Mouse (Mus musculus) embryonic facial prominence, embryonic 14.5 days (tissue): Measurements from ENCODE around the gene Steap3. TPM values are rescaled to one million over a fixed set of nuclear protein-coding genes. Genes with fewer than 3 reads are reported as not detected.
"Not testable (repeated sequence)": the region's sequence is repeated elsewhere in the genome, so short reads cannot be mapped to it uniquely, and the experiment has no call there.

Experiments
- ATAC-seq: fragments of 200-750 bp; cut with Nextera tagmentation; 2 replicates; pipeline ENCODE4 v1.8.0; 2017; ENCODE audit warnings: low read depth, moderate number of reproducible peaks, moderate TSS enrichment
- DNase-seq: peaks from one replicate; pipeline ENCODE4 v3.0.0-alpha.2; 2015; ENCODE audit warnings: low spot score
- H3K27ac ChIP-seq: fragments of 300-500 bp; sonication (generic); replicated peaks from 2 replicates; pipeline ENCODE4 v1.5.1; 2014; ENCODE audit warnings: low read depth, mild to moderate bottlenecking, low read length, moderate library complexity
- H3K27me3 ChIP-seq: fragments of 300-500 bp; sonication (generic); replicated peaks from 2 replicates; pipeline ENCODE4 v1.6.1; 2014; ENCODE audit warnings: low read length; ENCODE audit not compliant: control insufficient read depth, insufficient read depth
- H3K36me3 ChIP-seq: fragments of 300-500 bp; sonication (generic); 2 replicates; pipeline ENCODE4 v1.6.1; 2014; ENCODE audit warnings: low read length, mixed read lengths; ENCODE audit not compliant: control insufficient read depth, insufficient read depth
- H3K4me1 ChIP-seq: fragments of 300-500 bp; sonication (generic); 2 replicates; pipeline ENCODE4 v1.6.1; 2014; ENCODE audit warnings: antibody characterized with exemption, low read length; ENCODE audit not compliant: control insufficient read depth, insufficient read depth
- H3K4me2 ChIP-seq: fragments of 300-500 bp; sonication (generic); 2 replicates; pipeline ENCODE4 v1.6.1; 2014; ENCODE audit warnings: low read depth, mild to moderate bottlenecking, low read length, moderate library complexity, mixed read lengths
- H3K4me3 ChIP-seq: fragments of 300-500 bp; sonication (generic); 2 replicates; pipeline ENCODE4 v1.5.1; 2014; ENCODE audit warnings: low read depth, mild to moderate bottlenecking, low read length
- H3K9ac ChIP-seq: fragments of 300-500 bp; sonication (generic); 2 replicates; pipeline ENCODE4 v1.6.1; 2014; ENCODE audit warnings: low read depth, mild to moderate bottlenecking, low read length, moderate library complexity, mixed read lengths
- H3K9me3 ChIP-seq: fragments of 300-500 bp; sonication (generic); 2 replicates; pipeline ENCODE4 v1.6.1; 2016; ENCODE audit warnings: low read length; ENCODE audit not compliant: control insufficient read depth
- WGBS: fragments of 180-500 bp; shearing (Covaris S2); extraction: QIAGEN DNeasy Blood & Tissue Kit; methylation state at CpG from one replicate; pipeline ENCODE4 v1.1.7; 2014; 5-methylcytosine and 5-hydroxymethylcytosine counted together
- polyA plus RNA-seq: library from polyadenylated mRNA; unstranded; fragments of >200 nt; fragmentation: Nextera tagmentation; extraction: Ambion mirVana; gene quantifications from 2 replicates; pipeline ENCODE4 v1.2.1, GENCODE M21; 2014

The Steap3 gene
- 12.9 and 13.2 TPM in 2 replicates for polyA plus RNA-seq

DNA sequence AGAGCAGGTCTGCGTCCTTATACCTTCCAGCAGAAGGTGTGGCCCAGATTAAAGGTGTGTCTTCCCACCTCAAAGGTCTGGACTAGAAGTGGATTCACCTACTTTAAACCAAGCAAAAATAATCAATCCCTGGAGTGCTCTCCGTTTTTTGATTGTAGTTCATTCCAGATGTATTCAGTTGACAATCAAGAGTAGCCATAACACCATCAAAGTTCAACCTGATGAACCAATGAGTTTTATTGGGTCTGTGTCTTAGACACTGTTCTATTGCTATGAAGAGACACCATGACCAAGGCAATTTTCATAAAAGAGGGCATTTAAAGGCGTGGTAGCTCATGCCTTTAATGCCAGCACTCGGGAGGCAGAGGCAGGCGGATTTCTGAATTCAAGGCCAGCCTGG is at the start of gene Steap3:
Gene Steap3, minus strand, starts transcription at position 101 of the 400 bp plus-strand sequence.
- DNase-seq (no peak), ATAC-seq (no peak)
- H3K9ac ChIP-seq = no peak within 1 kb of the TSS
- H3K4me3 ChIP-seq = no peak within 1 kb of the TSS
- no peaks in the 10 kb centered on the region for H3K4me1 ChIP-seq
- no peaks in the 10 kb centered on the region for H3K36me3 ChIP-seq
- no peak within 1 kb of the TSS for H3K4me2 ChIP-seq
- no peaks in the 10 kb centered on the region for H3K9me3 ChIP-seq
- no peak within 1 kb of the TSS for H3K27ac ChIP-seq
- H3K27me3 ChIP-seq = no peaks in the 10 kb centered on the region
- WGBS = 88% methylated on average over 5 of the region's 5 CpGs

DNA sequence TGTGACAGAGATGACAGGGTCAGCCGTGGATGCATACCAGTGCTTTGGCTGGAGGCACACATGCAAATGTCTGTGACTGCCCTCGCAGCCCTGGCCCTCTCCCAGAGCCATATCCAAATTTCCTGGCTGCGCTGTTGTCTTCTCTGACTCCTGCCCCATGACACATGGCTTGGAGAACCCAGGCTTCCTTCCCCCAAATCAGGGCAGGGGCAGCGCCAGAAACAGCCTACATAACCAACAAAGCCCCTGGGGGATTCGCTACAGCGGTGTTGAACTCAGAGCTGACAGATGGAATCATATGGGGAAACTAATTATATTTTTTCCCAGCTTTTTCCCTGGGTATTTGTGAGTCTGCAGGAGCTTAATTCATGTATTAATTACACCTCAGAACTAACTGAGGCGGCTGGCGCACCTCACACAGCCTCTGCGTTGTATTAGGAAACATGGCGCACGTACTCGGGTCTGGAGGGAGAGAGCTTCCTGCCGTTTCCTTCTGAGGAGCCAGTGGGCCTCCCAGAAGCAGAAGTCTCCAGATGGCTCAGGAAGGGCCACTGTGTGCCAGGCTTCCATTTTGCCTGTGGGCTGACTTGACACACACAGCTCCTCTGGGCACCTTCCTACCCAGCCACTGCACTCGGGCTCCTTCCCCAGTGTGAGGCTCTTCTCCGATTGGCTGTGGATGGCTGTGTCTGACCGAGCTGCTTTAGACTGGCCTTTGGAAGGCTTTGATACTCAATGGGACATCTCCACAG is 48.9 kb upstream of the Steap3 start:
- 72% methylated on average over 16 of the region's 16 CpGs for WGBS

DNA sequence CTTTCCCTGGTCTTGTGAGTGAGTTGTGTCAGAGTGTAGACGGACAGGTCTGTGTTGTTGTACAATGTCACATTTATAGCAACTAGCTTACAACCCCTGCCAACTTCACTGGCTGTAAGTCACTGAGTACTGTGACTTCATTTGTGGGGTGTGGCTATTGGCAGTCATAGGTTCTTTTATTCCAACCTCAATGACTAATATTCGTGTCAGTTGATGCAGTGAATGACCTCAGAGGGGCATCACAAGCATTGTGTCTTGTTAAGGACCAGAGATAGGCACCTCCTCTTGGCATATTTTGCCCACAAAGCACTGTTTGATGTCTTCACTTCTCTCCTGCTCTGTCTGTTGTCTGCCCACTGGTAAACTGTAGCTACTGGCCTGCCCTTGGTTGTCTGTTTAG is 33.3 kb upstream of the Steap3 start:
- H3K36me3 ChIP-seq = no peaks in the 10 kb centered on the region
- H3K9ac ChIP-seq = no peak overlapping the region
- no peaks in the 10 kb centered on the region for H3K9me3 ChIP-seq
- no peak overlapping the region for H3K4me3 ChIP-seq
- DNase-seq (no peak), ATAC-seq (no peak)
- H3K27ac ChIP-seq = no peak overlapping the region
- 68% methylated on average over 2 of the region's 2 CpGs for WGBS
- H3K27me3 ChIP-seq = no peaks in the 10 kb centered on the region
- H3K4me2 ChIP-seq = no peak overlapping the region
- H3K4me1 ChIP-seq = no peaks in the 10 kb centered on the region

More for the DNA sequence above, 48.9 kb upstream of the Steap3 start:
- Histone ChIP-seq H3K36me3 (no peaks in the 10 kb centered on the region), H3K4me3 (no peak overlapping the region), H3K27me3 (no peaks in the 10 kb centered on the region), H3K4me2 (no peak overlapping the region), H3K9me3 (no peaks in the 10 kb centered on the region), H3K27ac (no peak overlapping the region), H3K4me1 (no peaks in the 10 kb centered on the region), H3K9ac (no peak overlapping the region)
- DNase-seq = peak; percentile 37
- peak; percentile 44; the same call in 1 of the 2 replicates for ATAC-seq

- Histone ChIP-seq H3K9ac (no peak overlapping the region), H3K4me2 (no peak overlapping the region), H3K9me3 (no peaks in the 10 kb centered on the region), H3K27me3 (no peaks in the 10 kb centered on the region), H3K27ac (no peak overlapping the region), H3K36me3 (no peaks in the 10 kb centered on the region), H3K4me1 (no peaks in the 10 kb centered on the region), H3K4me3 (no peak overlapping the region)
- ATAC-seq (no peak), DNase-seq (no peak)
- 97% methylated on average over 2 of the region's 2 CpGs for WGBS
Measured at GRCm38 (mm10) chr1:120296936-120297335, 24.4 kb upstream of the Steap3 start.

DNA sequence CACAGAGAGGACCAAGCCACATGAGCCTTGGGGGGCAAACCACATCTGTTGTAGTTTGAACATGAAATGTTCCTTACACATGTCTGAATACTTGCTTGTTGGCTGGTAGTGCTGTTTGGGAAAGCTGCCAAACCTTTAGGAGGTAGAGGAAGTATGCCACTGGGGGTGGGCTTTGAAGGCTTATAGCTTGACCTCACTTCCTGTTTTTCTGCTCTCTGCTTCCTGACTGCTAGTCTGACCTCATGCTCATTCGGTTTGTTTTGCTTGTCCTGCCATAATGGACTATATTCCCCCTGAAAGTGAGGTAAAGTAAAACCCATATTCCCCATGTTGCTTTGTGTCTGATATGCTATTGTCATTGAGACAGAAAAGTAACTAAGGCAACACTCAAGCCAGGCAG is 21.3 kb upstream of the Steap3 start:
- Histone ChIP-seq H3K4me1 (no peaks in the 10 kb centered on the region), H3K36me3 (no peaks in the 10 kb centered on the region), H3K4me3 (no peak overlapping the region), H3K27me3 (no peaks in the 10 kb centered on the region), H3K4me2 (no peak overlapping the region), H3K27ac (no peak overlapping the region), H3K9ac (no peak overlapping the region), H3K9me3 (no peaks in the 10 kb centered on the region)
- DNase-seq (peak; percentile 42), ATAC-seq (no peak)
- WGBS = 17% methylated on average over 1 of the region's 1 CpGs

DNA sequence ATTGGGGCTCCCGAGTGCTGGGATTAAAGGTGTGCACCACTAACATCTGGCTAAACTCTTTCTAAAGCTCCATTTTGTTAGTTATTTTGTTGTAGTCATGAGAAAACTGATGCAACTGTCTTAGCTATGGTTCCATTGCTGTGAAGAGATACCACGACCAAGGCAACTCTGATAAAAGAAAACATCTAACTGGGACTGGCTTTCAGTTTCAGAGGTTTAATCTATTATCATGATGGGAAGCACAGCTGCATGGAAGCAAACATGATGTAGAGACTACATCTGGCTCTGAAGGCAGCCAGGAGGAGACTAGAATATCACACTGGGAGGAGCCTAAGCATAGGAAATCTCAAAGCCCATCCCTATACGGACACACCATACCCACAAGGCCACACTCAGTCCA is 19.2 kb upstream of the Steap3 start:
- H3K9me3 ChIP-seq = no peaks in the 10 kb centered on the region
- H3K27ac ChIP-seq = no peak overlapping the region
- no peak for DNase-seq
- H3K4me3 ChIP-seq = no peak overlapping the region
- no peaks in the 10 kb centered on the region for H3K27me3 ChIP-seq
- no peak overlapping the region for H3K9ac ChIP-seq
- H3K4me2 ChIP-seq = no peak overlapping the region
- no peaks in the 10 kb centered on the region for H3K36me3 ChIP-seq
- no peak for ATAC-seq
- no peaks in the 10 kb centered on the region for H3K4me1 ChIP-seq
- WGBS = 88% methylated on average over 3 of the region's 3 CpGs

DNA sequence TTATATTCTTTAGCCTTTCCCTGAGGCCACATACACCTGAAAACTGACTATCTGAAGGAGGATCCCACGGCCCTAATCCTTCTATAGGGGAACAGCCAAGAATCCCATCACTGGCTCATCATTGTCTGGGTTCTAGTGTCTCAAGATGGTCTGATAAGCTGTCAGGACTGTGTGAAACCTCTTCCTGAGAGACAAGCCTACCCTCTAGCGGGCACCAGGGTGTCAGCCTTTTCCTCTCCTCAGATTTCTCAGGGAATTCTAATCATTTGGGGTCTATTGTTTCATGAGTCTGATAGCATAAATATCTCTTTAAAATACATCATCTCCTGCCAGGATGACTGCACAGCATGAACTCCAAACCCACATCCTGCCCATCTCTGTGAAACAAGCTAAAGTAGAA is 17.3 kb upstream of the Steap3 start:
- H3K4me1 ChIP-seq = no peaks in the 10 kb centered on the region
- no peak overlapping the region for H3K4me3 ChIP-seq
- DNase-seq (no peak), ATAC-seq (no peak)
- H3K27me3 ChIP-seq = no peaks in the 10 kb centered on the region
- no peak overlapping the region for H3K9ac ChIP-seq
- no peaks in the 10 kb centered on the region for H3K36me3 ChIP-seq
- H3K9me3 ChIP-seq = no peaks in the 10 kb centered on the region
- WGBS = 53% methylated on average over 2 of the region's 2 CpGs
- no peak overlapping the region for H3K27ac ChIP-seq
- no peak overlapping the region for H3K4me2 ChIP-seq

DNA sequence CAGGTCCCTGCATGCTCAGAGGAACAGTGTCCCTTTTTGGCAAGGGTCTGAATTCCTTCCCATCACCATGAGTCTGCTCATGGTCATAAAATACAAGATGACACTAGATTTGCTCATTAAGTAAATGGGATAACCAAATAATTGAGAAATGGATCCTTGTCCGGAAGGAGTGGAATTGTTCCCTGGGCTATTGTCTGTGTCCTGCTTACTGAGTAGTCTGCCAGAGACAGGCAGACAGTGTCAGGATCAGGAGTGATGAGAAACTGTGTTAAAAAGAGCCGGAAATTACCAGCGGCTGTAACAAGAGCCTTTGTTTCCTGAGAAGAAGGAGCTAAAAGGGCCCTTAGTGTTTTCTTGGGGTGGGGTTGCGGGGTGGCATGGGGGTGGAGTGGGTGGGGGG is 15.2 kb upstream of the Steap3 start:
- Histone ChIP-seq H3K4me1 (no peaks in the 10 kb centered on the region), H3K36me3 (no peaks in the 10 kb centered on the region), H3K4me2 (no peak overlapping the region), H3K9ac (no peak overlapping the region), H3K4me3 (no peak overlapping the region), H3K9me3 (no peaks in the 10 kb centered on the region), H3K27me3 (no peaks in the 10 kb centered on the region), H3K27ac (no peak overlapping the region)
- 23% methylated on average over 4 of the region's 4 CpGs for WGBS
- no peak for DNase-seq
- no peak for ATAC-seq

- not testable (repeated sequence) for H3K36me3 ChIP-seq, ATAC-seq, DNase-seq, H3K4me2 ChIP-seq, H3K27ac ChIP-seq, H3K4me3 ChIP-seq, H3K27me3 ChIP-seq, H3K9me3 ChIP-seq, H3K9ac ChIP-seq, H3K4me1 ChIP-seq
- 83% methylated on average over 1 of the region's 1 CpGs for WGBS
Measured at GRCm38 (mm10) chr1:120276058-120276457, 3.6 kb upstream of the Steap3 start.
